Mouse (Mus musculus): ENCODE results near the gene Csnk2a1. TPM values are rescaled to one million over a fixed set of nuclear protein-coding genes. Genes with fewer than 3 reads are reported as not detected.
"Not testable (repeated sequence)": the region's sequence is repeated elsewhere in the genome, so short reads cannot be mapped to it uniquely, and the experiment has no call there.

Gene Csnk2a1
- polyA plus RNA-seq, 1 experiment from 2014 or later, result 93.0 TPM

DNA sequence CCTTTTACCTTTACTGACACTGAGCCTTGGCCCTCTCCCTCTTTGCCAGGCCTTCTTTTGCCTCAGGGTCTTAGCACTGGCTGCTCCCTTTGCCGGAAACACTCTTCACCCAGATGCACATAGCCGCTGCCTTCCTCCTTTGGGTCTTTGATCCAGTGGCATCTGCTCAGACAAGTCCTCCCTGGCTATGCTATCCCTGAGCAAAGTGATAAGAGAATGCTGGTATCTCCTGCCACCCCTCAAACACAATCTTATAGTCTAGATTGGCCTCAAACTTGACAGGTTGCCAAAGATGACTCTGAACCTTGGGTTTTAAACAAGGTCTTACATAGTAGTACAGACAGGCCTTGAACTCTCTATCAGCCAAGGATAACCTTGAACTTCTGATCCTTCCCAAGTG lies 32.1 kb upstream of the Csnk2a1 start:
- no peaks in the 10 kb centered on the region for H3K27me3 ChIP-seq
- WGBS, result 76% methylated on average over 2 of the region's 2 CpGs
- ATAC-seq (ENCODE audit: insufficient number of reproducible peaks, low FRiP score, low TSS enrichment, low read depth), result no peak

GRCm38 (mm10) chr2:152196896-152197295 lies 29.7 kb upstream of the Csnk2a1 start:
- WGBS, result 45% methylated on average over 3 of the region's 3 CpGs
- no peak overlapping the region for H3K27ac ChIP-seq

More for the DNA sequence above, 32.1 kb upstream of the Csnk2a1 start:
- H3K36me3 ChIP-seq, result no peaks in the 10 kb centered on the region
- no peak overlapping the region for H3K4me3 ChIP-seq
- no peak overlapping the region for H3K4me2 ChIP-seq
- no peaks in the 10 kb centered on the region for H3K4me1 ChIP-seq
- no peaks in the 10 kb centered on the region for H3K9me3 ChIP-seq
- no peak overlapping the region for H3K9ac ChIP-seq
- H3K27ac ChIP-seq, result no peak overlapping the region

DNA sequence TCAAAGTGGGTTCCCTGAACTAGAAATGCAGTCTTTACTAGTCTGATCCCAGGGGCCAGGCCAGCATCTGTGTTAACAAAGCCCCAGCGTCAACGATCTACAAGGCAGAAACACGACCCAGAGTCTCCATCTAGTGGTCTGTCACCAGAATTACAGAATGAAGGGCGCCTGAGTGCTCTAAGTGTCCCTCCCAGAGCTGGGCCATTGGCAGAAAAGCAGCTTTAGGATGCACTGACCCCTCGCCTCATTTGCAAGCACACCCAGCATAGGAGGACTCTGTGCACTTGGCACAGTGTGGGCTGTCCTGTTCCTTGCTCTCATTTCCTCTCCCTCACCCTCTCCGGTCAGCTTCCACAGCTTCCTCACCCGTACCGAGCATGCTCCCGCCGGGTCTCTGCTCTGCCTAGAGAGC lies 29.3 kb upstream of the Csnk2a1 start:
- Histone ChIP-seq H3K9me3 (no peaks in the 10 kb centered on the region), H3K9ac (no peak overlapping the region)
- 46% methylated on average over 10 of the region's 10 CpGs for WGBS

More at GRCm38 (mm10) chr2:152196896-152197295, 29.7 kb upstream of the Csnk2a1 start:
- Histone ChIP-seq H3K9ac (no peak overlapping the region), H3K4me2 (no peak overlapping the region), H3K27me3 (no peaks in the 10 kb centered on the region), H3K9me3 (no peaks in the 10 kb centered on the region), H3K4me3 (no peak overlapping the region), H3K36me3 (no peaks in the 10 kb centered on the region), H3K4me1 (no peaks in the 10 kb centered on the region)
- no peak for ATAC-seq (ENCODE audit: insufficient number of reproducible peaks, low FRiP score, low TSS enrichment, low read depth)

GRCm38 (mm10) chr2:152206139-152206538 lies 20.5 kb upstream of the Csnk2a1 start:
- not testable (repeated sequence) for H3K4me3 ChIP-seq; H3K27ac ChIP-seq; H3K9ac ChIP-seq; ATAC-seq (ENCODE audit: insufficient number of reproducible peaks, low FRiP score, low TSS enrichment, low read depth); H3K9me3 ChIP-seq; H3K36me3 ChIP-seq; H3K4me2 ChIP-seq; H3K4me1 ChIP-seq; H3K27me3 ChIP-seq
- WGBS, result 93% methylated on average over 8 of the region's 9 CpGs

More for the DNA sequence above, 29.3 kb upstream of the Csnk2a1 start:
- no peaks in the 10 kb centered on the region for H3K27me3 ChIP-seq
- no peak for ATAC-seq (ENCODE audit: insufficient number of reproducible peaks, low FRiP score, low TSS enrichment, low read depth)
- H3K27ac ChIP-seq, result no peak overlapping the region
- H3K4me2 ChIP-seq, result no peak overlapping the region
- no peaks in the 10 kb centered on the region for H3K36me3 ChIP-seq
- H3K4me1 ChIP-seq, result no peaks in the 10 kb centered on the region
- no peak overlapping the region for H3K4me3 ChIP-seq

DNA sequence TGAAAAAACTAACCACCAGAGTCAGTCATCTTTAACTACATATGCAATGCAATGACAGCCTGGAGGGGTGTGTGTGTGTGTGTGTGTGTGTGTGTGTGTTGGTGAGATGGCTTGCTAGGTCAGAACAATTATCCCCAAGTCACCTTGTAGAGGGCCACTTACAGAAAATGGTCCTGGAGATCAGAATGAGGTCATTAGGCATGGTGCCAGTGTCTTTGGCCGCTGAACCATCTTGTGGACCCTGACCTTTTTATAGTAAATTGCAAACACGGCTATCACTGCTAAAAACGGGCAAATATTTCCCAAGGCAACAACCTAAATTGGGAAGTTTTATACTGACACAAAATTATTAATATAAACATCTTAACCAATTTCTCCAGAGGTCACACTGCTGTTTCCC lies 14.8 kb upstream of the Csnk2a1 start:
- no peak for ATAC-seq (ENCODE audit: insufficient number of reproducible peaks, low FRiP score, low TSS enrichment, low read depth)
- Histone ChIP-seq H3K9me3 (no peaks in the 10 kb centered on the region), H3K4me2 (no peak overlapping the region), H3K27ac (no peak overlapping the region), H3K4me3 (no peak overlapping the region), H3K9ac (no peak overlapping the region), H3K4me1 (no peaks in the 10 kb centered on the region), H3K36me3 (no peaks in the 10 kb centered on the region), H3K27me3 (no peaks in the 10 kb centered on the region)
- 76% methylated on average over 3 of the region's 3 CpGs for WGBS

GRCm38 (mm10) chr2:152216975-152217374 lies 9.7 kb upstream of the Csnk2a1 start:
- no peaks in the 10 kb centered on the region for H3K27me3 ChIP-seq
- WGBS, result 84% methylated on average over 1 of the region's 1 CpGs
- H3K27ac ChIP-seq, result no peak overlapping the region
- no peaks in the 10 kb centered on the region for H3K9me3 ChIP-seq
- no peaks in the 10 kb centered on the region for H3K36me3 ChIP-seq
- no peak overlapping the region for H3K4me3 ChIP-seq
- no peak overlapping the region for H3K4me2 ChIP-seq
- no peak for ATAC-seq (ENCODE audit: insufficient number of reproducible peaks, low FRiP score, low TSS enrichment, low read depth)
- no peak overlapping the region for H3K9ac ChIP-seq
- H3K4me1 ChIP-seq, result no peaks in the 10 kb centered on the region

DNA sequence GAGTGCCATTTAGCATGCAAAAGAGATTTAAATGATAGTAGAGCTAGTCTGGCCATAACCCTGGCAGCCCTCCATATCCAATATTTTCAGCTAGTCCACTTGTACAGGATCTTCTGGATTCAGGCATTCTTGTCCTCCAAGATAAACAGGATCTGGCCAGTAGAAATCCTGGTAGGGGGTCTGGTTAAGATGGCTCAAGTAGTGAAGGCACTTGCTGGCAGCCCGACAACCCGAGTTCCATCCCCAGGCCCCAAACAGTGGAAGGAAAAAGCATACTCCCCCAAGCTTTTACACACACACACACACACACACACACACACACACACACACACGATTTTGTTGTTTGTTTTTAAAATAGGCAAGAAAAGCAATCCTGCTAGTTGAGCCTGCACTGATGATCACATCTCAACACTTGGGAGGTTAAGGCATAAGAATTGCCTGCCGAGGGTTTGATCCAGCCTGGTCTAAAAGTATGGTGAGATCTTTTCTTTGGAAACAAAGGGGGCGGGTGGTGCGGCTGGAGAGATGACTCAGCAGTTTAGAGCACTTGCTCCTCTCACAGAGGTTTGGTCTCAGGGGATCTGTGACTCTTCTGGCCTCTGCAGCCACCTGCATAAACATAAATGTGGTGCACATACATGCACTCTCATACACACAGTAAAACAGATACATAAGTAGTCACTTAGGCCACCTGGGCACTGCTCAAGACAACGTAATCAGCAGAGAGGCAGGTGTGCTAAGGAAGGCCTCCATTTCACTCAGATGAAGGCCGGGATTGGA lies 2.9 kb upstream of the Csnk2a1 start:
- Histone ChIP-seq H3K9me3 (no peaks in the 10 kb centered on the region), H3K27me3 (no peaks in the 10 kb centered on the region), H3K4me3 (no peak overlapping the region), H3K9ac (no peak overlapping the region), H3K36me3 (no peaks in the 10 kb centered on the region), H3K27ac (no peak overlapping the region), H3K4me2 (no peak overlapping the region), H3K4me1 (peaks cover 15% of the 10 kb centered on the region)
- WGBS, result 80% methylated on average over 8 of the region's 8 CpGs
- no peak for ATAC-seq (ENCODE audit: insufficient number of reproducible peaks, low FRiP score, low TSS enrichment, low read depth)

DNA sequence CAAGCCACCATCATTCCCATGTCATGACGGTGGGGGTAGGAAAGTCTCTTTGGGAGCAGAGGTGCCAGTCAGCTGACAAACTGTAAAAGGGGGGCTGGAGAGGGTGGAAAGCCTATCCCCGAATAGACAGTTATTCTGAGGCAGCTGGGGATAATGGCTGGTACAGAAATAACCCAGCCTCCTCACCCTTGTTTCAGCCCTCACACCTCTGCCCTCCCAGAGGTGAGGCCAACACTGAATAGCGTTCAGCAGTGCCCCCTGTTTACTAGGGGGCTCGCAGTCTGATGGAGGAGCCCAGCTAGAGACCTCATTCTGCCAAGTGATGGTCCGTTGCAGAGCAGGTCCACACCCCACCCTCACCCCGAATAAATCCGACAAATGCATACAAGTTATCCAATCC lies 1.1 kb upstream of the Csnk2a1 start:
- Histone ChIP-seq H3K4me3 (no peak overlapping the region; the same call in 1 of the 2 replicates), H3K9ac (no peak overlapping the region; the same call in 1 of the 2 replicates), H3K27ac (0 out of 2 replicates have a peak overlapping the region, but pooled peaks have one; percentile 98), H3K27me3 (no peaks in the 10 kb centered on the region), H3K4me1 (peaks cover 18% of the 10 kb centered on the region), H3K4me2 (0 out of 2 replicates have a peak overlapping the region, but pooled peaks have one; percentile 45), H3K9me3 (no peaks in the 10 kb centered on the region), H3K36me3 (no peaks in the 10 kb centered on the region)
- 72% methylated on average over 7 of the region's 7 CpGs for WGBS
- no peak for ATAC-seq (ENCODE audit: insufficient number of reproducible peaks, low FRiP score, low TSS enrichment, low read depth)

DNA sequence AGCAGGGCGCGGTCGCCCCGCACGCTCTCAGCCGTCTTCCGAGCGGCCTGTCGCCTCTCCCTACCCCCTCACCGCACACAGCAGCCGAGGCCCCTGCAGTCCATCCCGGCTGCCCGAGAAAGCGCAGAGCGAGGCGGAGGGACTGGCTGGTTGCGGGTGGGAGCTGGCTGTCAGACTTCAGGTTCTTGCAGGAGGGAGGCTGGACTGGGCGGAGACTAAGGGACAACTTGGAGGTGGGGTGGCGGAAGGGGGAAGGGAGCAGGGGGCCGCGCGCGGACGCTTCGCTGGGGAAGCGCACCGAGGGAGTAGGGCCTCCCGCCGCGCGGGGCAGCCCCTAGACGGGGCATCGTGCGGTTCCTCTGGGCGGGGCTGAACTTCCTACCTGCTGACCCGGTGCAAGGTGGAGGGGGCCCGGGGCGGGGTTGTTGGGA lies 427 bp downstream of the Csnk2a1 start:
- peak overlapping the region; percentile 98 for H3K27ac ChIP-seq
- no peaks in the 10 kb centered on the region for H3K9me3 ChIP-seq
- peak; percentile 75 for ATAC-seq (ENCODE audit: insufficient number of reproducible peaks, low FRiP score, low TSS enrichment, low read depth)
- WGBS, result under 1% methylated on average over 38 of the region's 38 CpGs
- no peaks in the 10 kb centered on the region for H3K27me3 ChIP-seq
- peaks cover 4% of the 10 kb centered on the region; the same call in 1 of the 2 replicates for H3K36me3 ChIP-seq
- peak overlapping the region; percentile 91 for H3K9ac ChIP-seq
- peaks cover 18% of the 10 kb centered on the region for H3K4me1 ChIP-seq
- H3K4me2 ChIP-seq, result peak overlapping the region; percentile 52
- H3K4me3 ChIP-seq, result peak overlapping the region; percentile 88

DNA sequence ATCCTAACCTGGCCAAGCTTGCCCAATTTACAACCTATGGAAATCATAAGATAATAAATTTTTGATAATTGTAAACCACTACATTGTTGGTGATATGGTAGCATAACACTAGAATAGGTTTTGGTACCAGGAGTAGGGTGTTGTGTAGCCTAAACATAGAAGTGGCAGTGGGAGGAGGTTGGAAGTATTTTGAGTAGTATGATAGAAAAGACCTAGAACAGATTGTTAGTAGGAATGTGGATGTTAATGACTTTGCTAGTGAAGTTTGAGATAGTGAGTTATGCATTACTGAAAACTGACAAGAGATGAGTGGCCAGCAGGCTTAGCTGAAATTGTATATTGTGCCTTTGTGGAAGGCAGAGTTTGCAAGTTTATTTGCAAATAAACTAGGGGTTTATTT lies 3.4 kb downstream of the Csnk2a1 start:
- Histone ChIP-seq H3K27me3 (no peaks in the 10 kb centered on the region), H3K4me3 (no peak overlapping the region), H3K9ac (no peak overlapping the region), H3K4me2 (no peak overlapping the region), H3K4me1 (peaks cover 18% of the 10 kb centered on the region), H3K27ac (no peak overlapping the region), H3K36me3 (peaks cover 4% of the 10 kb centered on the region; the same call in 1 of the 2 replicates), H3K9me3 (no peaks in the 10 kb centered on the region)
- no peak for ATAC-seq (ENCODE audit: insufficient number of reproducible peaks, low FRiP score, low TSS enrichment, low read depth)

DNA sequence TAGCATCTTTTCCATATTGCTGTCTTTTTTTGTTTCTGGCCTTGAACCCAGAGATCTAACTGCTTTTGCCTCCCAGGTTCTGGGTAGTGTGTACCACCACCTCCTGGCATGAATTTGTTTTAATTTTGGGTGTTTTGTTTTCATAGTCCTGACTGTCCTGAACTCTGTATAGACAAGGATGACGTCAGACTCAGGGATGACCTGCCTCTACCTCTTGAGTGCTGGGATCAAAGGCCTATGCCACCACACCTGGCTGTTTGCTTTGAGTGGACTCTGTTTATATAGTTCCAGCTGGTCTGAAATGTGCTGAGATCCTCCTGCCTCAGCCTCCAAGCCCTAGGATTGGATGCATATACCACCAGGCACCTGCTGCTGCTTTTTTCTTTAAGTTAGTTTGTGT lies 11.3 kb downstream of the Csnk2a1 start:
- H3K9me3 ChIP-seq, result no peaks in the 10 kb centered on the region
- peaks cover 33% of the 10 kb centered on the region for H3K36me3 ChIP-seq
- no peak overlapping the region for H3K4me2 ChIP-seq
- no peak for ATAC-seq (ENCODE audit: insufficient number of reproducible peaks, low FRiP score, low TSS enrichment, low read depth)
- no peak overlapping the region for H3K9ac ChIP-seq
- H3K4me1 ChIP-seq, result no peaks in the 10 kb centered on the region
- H3K4me3 ChIP-seq, result no peak overlapping the region
- no peak overlapping the region for H3K27ac ChIP-seq
- H3K27me3 ChIP-seq, result no peaks in the 10 kb centered on the region
- WGBS, result 91% methylated on average over 1 of the region's 1 CpGs

DNA sequence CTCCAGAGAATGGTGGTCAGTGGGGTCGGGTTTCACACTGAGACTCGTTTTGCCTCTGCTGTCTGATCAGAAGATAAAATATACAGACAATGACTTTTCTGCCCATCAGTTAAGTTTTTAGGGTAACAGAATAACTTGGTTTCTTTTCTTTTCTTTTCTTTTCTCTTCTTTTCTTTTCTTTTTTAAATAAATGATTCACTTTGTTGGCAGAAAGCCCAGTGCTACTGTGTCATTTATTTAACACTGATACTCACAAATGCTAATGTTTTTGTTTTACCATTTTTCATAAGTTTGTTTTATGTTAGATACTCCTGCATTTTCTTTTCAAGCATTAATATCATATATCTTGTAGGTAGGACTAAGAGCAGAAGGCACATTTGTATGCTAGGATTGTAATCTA lies 13.9 kb downstream of the Csnk2a1 start:
- Histone ChIP-seq H3K27ac (no peak overlapping the region), H3K27me3 (no peaks in the 10 kb centered on the region), H3K4me1 (no peaks in the 10 kb centered on the region), H3K9me3 (no peaks in the 10 kb centered on the region), H3K4me2 (no peak overlapping the region), H3K36me3 (peaks cover 34% of the 10 kb centered on the region), H3K9ac (no peak overlapping the region), H3K4me3 (no peak overlapping the region)
- ATAC-seq (ENCODE audit: insufficient number of reproducible peaks, low FRiP score, low TSS enrichment, low read depth), result no peak
- WGBS, result 45% methylated on average over 2 of the region's 2 CpGs
